Mouse (Mus musculus) ES-Bruce4 (cell line): ENCODE data around the gene Sigmar1.
"Not testable (repeated sequence)": the region's sequence is repeated elsewhere in the genome, so short reads cannot be mapped to it uniquely, and the experiment has no call there.

ENCODE experiments used
- CTCF ChIP-seq: IDR thresholded peaks from one replicate; pipeline ENCODE4 v1.8.1; 2011; ENCODE audit warnings: low read depth, low read length
- EP300 ChIP-seq: IDR thresholded peaks from 2 replicates; pipeline ENCODE4 v1.6.1; 2011; ENCODE audit warnings: low read depth, low read length; ENCODE audit not compliant: insufficient read depth
- POLR2A ChIP-seq: IDR thresholded peaks from one replicate; pipeline ENCODE4 v1.8.1; 2011; ENCODE audit warnings: low read length; ENCODE audit not compliant: insufficient read depth

DNA sequence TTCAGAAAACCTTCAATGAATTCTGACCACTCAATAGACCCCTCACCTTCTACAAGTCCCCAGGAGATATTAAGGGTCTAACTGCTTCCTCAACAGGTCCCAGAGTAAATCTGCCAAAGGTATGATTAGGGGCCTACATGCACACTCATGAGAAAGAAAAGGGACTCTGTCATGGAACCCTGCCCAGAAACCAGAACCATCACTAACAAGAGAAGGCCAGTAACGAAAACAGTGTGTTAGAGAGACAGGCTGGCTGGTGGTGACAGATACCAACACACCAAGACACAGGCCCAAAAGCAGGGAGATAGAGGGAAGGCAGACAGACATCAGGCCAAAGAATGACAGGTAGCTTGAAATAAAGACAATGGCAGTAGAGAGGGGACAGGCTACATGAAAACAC lies 67.4 kb downstream of the Sigmar1 start:
- not testable (repeated sequence) for TF ChIP-seq CTCF, POLR2A, EP300
